Comparison of ENCODE assay signal across 8 mouse cellular contexts in genomic region chr13:20038463-20038862, GRCm38 (mm10). TPM values are rescaled to one million over a fixed set of nuclear protein-coding genes. Genes with fewer than 3 reads are reported as not detected.
DNase-seq lines count a peak whose midpoint lies in the region; ATAC-seq and TF ChIP-seq lines count a peak whose summit lies in the region.
"Had no signal": no experiment of that assay in that cellular context is flagged by ENCODE, and none has a peak within 500 bp of the region (broad histone marks: within the 10 kb centered on the region; RNA-seq: fewer than 3 reads in every experiment).

No protein-coding gene starts in this region.

- no peaks in the 10 kb centered on the region for H3K27me3 ChIP-seq in Patski
- H3K27me3 ChIP-seq: liver, embryonic 13.5 days had no signal

- in situ Hi-C loops in Patski (cut with MboI; ENCODE audit: low pct_unique_long_range_greater_than_20kb): no loop called here

- POLR2A ChIA-PET in Patski (lab: Charles Lee): no interaction called here

- DNase-seq in layer of hippocampus, adult 11-12 months (ENCODE audit: low spot score): peak; percentile 61
- no peak for DNase-seq in layer of hippocampus, postnatal 36 days
- DNase-seq in Patski (ENCODE audit: low read depth, low spot score): no peak
- DNase-seq in c-Kit-positive CD71-positive TER-119-positive erythroid progenitor cells, embryonic 14.5 days (ENCODE audit: low spot score): peak; percentile 17
- peak; percentile 11 to 43 for DNase-seq in kidney, postnatal 36 days
- peak; percentile 58 for DNase-seq in mesoderm, embryonic 11.5 days (ENCODE audit: low read depth, low spot score)
- no peak for DNase-seq in MN1 (ENCODE audit: low spot score)
- DNase-seq: liver, embryonic 13.5 days had no signal

- peak; percentile 28 for TF ChIP-seq CTCF in Patski (IDR thresholded peaks at IDR 0.05)

- CTCF ChIA-PET in Patski (lab: Charles Lee): no interaction called here

- no peak for ATAC-seq in Patski

RNA-seq across cellular contexts. Expression of gene Elmo1, which starts 51.9 kb away (rescaled TPM):
- total RNA-seq in layer of hippocampus, postnatal 36 days (2021): 10 to 100 TPM; 24.6 to 29.2 TPM
- 0.08 TPM for polyA plus RNA-seq in Patski (2021)

Comparison
In these comparisons a context has a peak if more than half of its experiments do, and no peak if none do; other contexts are left out.
1. DNase-seq: peak in layer of hippocampus, adult 11-12 months (single experiment), c-Kit-positive CD71-positive TER-119-positive erythroid progenitor cells, embryonic 14.5 days (single experiment), kidney, postnatal 36 days (2 of 2) and mesoderm, embryonic 11.5 days (single experiment); none in layer of hippocampus, postnatal 36 days (0 of 2), Patski (single experiment) and MN1 (single experiment).